Mouse (Mus musculus) natural killer cell, adult 2 months (primary cell): Measurements from ENCODE around the gene Gm1043.
A peak's percentile ranks its signal among the peaks of the same experiment; 100 is the strongest.

ENCODE experiments used
- DNase-seq, 2 experiments: peaks; one replicate each; pipeline ENCODE4 v3.0.0; 2022; ENCODE audit warnings: low spot score in 2 of 2

The Gm1043 gene

GRCm38 (mm10) chr5:37242360-37243168, 157.4 kb downstream of the Gm1043 start:
- DNase-seq: no peak

DNA sequence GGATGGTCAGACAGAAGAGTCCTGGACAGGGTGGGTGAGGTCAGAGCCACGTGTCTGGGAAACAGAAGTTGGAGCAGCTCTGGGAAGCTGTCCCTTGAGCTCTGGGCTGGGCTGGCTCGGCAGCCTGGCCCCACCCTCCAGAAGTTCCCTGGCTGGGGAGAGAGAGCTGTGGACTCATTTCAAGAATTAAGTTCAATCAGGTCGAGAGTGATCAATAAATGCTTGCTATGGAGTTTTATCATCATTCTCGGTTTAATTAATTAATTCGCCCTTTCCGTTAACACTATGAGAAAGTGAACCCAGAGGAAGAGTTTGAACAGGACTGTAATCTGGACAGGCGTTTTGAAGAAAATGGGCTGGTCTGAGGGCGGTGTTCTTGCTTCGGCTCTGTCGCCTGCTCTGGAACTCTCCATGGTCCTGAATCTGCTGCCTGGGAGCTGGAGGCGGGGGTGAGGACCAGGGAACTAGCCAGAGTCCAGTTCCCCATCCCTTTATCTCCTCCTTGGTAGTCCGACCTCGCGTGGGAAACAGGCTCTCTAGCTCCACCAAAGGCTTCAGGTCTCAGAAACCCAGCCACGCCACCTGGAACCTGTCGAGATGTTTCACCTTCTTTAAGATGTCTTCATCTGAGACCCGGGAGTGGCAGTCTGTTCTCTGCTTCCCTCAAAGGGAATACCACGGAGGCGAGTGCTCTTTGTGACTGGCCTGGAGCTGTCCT, 158.2 kb downstream of the Gm1043 start:
- DNase-seq: peak in 1 of 2 experiments; percentile 13

DNA sequence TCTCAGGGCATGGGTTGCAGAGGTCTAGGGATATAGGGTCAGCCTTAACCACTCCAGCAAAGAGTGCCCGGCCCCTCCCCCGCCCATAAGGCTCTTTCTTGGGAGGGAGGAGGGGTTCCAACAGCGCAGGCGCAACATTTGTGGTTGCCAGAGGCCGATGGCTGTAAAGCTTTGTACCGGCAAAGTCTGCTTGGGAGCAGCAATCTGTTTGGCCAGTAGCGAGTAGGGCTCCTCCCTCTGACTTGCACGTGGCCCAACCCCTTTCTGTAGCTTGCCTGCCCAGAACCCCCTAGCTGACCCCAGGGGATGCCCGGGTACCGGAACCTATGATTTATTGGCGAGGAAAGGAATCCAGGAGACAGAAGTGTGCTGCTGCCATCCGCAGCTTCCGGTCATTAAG, 159.0 kb downstream of the Gm1043 start:
- DNase-seq: no peak

DNA sequence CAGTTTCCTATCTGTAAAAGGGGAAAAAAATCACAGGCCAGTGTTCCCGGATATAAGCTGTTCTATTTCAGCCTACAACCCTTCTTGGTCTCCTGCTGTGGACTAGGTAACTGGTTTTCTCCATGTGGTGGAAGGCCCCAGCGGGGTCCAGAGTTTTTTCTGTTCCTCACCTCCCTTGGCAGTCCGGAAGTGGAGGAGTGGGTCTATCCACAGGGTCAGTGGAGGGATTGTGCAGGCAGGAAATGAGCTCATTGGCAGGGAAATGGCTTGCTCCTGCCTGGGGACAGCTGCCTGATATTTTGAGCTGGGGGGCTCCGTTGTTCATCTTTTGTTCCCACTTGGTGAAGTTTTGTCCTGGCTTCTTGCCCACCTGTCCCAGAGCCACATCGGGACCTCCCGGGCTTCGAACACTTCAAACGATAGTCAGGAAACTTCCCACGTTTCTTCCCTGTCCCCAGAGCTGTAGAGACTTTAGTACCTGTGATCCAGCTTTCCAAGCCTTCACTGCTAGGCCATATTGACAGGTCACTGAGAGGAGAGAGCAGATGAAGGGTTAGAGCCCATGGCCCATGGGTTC, 159.6 kb downstream of the Gm1043 start:
- no peak for DNase-seq

- no peak for DNase-seq
Measured at GRCm38 (mm10) chr5:37245651-37246050, 160.5 kb downstream of the Gm1043 start.

DNA sequence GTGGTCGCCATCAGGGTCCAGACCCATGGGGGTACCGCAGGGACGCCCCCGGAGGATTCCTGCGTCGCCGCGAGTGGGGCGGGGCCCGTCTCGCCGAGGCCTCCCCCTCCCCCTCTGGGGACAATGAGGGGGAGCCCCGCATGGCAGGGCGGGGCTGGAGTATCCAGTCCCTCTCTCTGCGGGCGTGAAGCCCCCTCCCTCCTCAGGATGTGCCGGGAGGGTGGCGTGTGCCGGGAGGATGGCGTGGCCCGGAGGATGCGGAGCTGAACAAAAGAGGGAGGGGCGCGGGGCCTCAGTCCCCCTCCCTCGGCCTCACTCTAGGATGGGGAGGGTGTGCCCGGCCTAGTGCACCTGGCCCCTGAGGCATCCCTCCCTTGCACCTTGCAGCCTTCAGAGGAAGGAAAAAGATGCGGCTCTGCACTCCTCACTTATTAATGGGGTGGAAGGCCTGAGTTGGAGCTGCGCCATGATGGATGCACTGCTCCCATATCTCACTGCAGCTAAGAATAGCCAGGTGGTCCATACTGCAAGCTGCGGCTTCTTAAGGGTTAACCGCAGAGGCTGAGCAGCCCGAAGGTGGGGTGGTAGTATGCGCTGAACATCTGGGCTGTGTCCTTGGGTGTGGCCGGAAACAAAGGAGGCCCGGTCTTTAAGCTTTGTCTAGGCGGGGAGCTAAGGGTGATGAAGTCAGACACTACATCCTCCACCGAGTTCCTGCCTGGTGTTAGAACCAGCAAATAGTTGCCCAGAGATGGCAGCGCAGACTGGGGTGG, 161.2 kb downstream of the Gm1043 start:
- DNase-seq: no peak

- no peak for DNase-seq
Measured at GRCm38 (mm10) chr5:37247456-37247855, 162.3 kb downstream of the Gm1043 start.

DNA sequence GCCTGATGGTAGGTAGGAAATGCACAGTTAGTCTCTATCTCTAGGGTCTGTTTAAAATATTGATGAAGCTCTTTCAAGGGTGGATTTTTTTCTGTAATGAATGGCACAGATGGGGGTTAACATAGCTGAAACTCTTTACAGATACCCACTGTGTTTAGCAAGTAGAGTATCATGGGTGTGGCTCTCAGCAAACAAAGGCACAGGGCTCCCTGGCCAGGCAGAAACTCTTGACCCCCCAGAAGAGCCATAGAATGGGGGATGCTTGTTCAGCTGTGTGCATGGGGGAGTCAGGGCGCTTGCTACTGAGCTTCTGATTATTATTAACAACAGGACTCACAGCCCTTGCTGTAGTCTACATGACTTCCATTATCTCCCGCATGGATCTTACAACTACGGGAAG, 163.7 kb downstream of the Gm1043 start:
- no peak for DNase-seq

DNA sequence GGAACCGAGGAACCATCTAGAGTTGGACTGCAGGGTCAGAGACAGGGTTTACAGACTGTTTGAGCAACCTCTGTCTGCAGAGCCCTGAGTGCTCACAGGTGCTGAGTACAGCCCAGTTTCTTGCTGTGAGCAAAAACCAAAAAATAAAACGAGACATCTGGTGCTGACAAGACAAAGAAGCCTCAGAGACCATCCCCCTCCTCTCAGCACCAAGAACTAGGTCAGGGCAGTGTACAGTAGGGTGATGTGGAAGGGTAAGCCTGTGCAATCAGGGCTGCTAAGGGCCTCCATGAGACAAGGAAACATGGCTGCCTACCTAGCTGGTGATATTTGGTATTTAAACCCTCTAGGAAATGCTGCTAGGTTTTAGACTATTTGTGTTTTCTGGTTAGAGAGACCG, 166.4 kb downstream of the Gm1043 start:
- no peak for DNase-seq

DNA sequence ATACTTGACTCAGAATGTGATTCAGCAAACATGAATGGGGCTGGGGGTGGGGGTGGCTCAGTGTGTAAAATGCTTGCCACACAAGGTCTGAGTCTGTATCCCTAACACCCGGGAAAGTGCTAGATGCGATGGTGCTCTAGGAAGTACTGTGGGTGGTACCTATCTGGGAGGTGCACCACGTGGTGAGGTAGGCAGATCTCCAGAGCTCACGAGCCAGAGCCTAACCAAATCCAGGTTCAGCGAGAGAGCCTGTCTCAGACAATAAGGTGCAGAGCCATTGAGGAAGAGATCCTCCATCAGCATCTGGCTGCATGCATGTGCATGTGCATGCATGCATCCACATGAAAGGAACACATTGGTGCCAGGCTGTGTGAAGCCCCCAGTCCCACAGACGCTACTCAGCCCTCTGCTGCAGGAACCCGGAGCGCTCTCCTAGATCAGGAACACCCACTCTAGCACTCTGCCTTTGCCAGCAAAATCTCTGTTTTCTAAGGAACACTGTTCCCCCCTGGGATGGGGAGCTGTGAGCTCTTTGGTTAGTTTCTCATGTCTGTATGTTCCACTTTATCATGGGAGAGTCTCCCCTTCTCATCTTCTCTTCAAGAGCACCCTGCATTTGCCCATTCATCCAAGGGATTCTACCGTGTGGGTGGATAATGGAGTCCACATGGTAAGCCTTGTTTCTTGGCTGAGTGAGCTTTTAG, 167.1 kb downstream of the Gm1043 start:
- DNase-seq: no peak

- DNase-seq: no peak
Measured at GRCm38 (mm10) chr5:37254523-37254922, 169.4 kb downstream of the Gm1043 start.

GRCm38 (mm10) chr5:37256823-37257222, 171.7 kb downstream of the Gm1043 start:
- DNase-seq: no peak

GRCm38 (mm10) chr5:37257243-37257642, 172.1 kb downstream of the Gm1043 start:
- DNase-seq: no peak

GRCm38 (mm10) chr5:37261734-37262133, 176.6 kb downstream of the Gm1043 start:
- no peak for DNase-seq

- DNase-seq: no peak
Measured at GRCm38 (mm10) chr5:37263816-37264215, 178.6 kb downstream of the Gm1043 start.
